Mouse (Mus musculus): ENCODE results near the gene Papln.
A peak's percentile ranks its signal among the peaks of the same experiment; 100 is the strongest.

The Papln gene

DNA sequence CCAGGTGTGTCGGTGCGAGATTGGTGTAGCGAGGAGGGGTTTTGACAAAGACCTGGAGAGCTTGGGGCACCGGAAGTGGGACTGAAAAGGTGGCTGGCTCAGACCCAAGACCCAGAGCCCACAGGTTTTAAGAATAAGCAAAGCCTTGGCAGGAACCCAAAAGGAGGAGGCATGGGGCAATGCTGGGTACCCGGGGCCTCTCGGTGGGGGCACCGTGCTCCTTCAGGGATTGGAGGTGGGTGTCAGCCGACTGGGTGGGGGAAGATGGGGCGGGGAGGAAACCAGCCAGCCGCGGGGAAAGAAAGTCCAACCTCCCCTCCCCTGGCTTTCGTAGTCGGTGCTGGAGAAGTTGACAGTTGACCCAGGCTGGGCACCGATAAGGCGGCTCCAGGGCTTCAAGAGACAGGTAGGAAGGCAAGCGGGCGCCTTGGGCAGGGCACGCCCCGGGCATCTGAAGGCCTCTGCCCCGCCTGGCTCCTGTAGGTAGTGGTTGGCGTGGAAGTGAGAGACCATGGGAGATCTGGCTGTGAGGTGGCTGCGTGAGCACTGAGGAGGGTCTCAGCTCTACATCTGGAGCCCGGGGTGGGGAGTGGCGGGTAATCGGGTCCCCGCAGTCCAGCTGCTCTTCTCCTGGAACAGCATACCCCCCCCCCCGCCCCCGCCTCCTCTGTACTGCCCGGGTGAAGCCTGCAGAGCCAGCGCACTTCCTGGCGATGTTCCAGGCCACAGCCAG lies at the start of gene Papln:
Papln (plus strand) TSS at position 324 of the 733 bp plus-strand sequence.
- DNase-seq: no peak

DNA sequence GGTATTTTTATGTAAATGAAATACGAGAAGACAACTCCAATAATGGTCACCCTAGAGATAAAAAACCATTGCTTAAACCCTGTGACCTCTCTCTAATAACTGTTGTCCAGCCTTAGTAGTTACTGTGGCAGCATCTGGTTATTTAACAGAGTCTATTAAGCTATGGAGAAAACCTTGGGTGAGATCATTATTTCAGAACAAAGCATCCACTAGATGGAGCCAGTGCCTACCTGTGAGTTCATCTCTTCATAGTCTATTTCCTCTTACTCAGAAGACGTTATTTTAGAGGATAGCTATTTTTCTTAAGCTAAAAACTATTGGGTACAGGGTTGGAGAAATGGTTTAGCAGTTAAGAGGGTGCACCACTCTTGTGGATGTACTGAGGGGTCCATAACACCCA lies 49.7 kb upstream of the Papln start:
- no peak for DNase-seq

DNA sequence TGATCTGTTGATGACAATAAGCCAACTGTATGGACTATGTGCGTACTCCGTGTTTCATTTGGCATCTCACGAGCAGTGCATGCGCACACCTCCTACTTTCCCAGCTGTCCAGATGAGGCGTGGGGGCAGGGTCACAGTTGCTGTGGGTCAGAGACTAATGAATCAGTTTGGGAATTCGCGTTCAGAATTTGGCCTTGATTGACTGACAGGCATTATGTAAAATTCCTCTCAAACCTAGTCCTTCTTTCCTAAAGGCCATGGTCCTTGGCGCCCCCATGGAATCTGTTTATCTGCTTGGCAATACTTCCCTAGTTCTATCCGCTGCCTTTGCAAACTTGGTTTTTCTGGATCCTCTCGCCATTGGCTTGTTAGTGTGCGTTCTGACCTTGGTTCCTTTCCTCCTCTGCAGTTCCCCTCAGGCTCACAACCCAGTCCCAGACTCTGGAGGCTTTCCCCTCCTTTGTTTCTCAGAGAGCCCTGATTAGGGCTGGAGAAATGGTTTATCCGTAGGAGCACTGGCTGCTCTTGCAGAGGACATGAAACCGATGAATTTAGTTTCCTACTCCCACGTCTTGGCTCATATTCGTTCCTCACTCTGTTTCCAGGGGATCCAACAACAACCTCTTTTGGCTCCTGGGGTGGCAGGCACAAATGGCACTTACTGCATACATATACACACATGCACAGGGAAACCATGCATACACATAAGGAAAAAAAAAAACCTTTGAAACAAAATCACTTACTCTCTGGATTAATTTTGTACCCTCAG lies 46.8 kb upstream of the Papln start:
- DNase-seq: no peak

DNA sequence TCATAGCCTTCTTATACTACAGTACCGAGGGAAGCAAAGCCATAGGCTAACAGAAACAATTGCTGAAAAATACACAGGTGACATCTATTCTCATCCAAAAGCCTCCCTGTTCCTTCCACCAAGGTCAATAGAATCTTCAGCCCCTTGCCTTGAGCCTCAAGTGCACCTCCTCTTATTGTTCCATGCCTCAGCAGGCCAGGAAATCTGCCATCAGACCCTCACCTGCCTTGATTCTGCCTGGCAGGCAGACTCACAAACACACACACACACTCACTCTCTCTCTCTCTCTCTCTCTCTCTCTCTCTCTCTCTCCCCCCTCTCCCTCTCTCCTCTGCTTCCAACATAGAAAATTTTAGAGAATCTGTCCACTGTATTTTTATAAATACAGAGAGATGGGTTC lies 44.0 kb upstream of the Papln start:
- DNase-seq: no peak

DNA sequence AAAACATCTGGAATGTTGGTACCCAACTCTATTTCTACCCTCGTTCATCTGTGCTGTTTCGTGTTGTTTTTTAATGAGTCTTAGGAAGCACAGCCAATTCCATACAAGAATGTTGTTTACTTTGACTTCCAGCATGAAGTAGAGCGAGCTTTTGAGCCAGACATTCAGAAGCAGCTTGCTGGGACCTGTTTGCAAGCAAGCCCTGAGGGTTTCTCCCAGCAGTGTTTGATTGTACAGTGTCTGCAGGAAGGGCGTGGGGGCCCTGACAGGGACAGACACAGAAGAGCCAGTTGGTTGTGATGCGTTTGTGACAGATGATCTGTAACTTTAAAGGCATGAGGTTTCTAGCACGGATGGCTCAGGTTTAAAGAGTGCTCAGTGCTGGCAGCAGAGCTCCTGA lies 42.2 kb upstream of the Papln start:
- DNase-seq: no peak

DNA sequence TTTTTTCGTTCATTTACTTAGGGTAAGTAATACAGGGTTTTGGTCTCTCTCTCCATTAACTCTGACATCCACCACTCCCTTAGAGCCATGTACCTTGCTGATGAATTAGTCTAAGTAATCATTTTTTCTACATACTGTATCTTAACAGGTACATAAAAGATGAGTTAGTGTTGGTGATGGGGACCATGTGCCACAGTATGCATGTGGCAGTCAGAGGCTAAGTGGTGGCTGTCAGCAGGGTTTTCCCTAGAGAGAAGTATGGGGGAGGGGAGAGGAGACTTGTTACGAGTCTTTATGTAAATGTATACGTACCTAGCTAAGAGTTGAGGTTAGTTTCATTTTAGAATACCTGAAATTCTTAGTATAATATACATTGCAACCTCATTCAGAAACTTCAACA lies 40.4 kb upstream of the Papln start:
- DNase-seq: no peak

DNA sequence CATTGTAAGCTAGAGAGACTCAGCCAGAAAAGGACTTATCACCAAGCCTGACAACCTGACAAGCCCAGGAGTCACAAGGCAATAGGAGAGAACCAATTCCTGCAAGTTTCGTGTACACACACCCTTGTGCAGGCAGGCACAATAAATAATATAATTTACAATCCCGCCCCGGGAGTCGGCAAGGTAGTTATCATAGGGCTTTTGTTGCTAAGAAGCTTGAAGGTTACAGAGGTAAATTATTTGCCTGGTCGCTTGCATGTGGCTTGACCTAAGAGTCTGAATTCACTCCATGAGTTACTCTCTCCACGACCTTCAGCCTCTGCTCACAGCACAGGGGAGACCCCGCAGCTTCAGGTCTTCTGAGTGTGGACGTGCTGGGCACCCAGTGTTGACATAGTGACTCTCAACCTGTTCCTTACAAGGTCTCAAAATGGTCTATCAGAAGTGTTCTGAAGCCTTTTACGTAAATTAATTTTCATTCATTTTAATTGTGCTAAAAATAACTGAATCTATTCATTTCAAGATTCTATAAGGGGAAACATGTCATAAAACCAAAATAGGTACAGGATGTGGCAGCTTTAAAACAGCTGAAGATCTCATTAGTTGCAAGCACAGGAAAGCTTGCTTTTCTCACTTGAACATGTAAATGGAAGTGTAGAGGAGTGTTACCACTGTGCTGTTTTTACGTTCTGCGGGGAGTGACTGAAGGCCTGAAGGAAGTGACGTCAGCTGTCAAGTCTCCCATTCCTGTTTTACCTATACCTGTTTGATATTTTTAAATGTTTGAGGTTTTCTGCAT lies 36.7 kb upstream of the Papln start:
- no peak for DNase-seq

DNA sequence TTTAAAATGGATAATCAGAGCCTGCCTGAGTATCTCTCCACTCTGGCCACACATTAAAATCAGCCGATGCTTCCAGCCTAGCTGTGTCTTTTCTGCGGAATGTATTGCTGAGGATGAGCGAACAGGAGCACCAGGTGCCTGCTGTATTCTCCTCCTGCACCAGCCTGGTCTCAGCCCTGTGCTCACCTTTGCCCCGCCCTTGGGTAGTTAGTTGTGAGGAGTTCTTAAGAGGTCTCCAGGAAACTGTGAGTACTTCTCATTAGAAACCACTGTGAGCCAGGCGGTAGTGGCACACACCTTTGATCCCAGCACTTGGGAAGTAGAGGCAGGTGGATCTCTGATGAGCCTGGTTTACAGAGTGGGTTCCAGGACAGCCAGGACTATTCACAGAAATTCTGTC lies 31.2 kb upstream of the Papln start:
- no peak for DNase-seq

DNA sequence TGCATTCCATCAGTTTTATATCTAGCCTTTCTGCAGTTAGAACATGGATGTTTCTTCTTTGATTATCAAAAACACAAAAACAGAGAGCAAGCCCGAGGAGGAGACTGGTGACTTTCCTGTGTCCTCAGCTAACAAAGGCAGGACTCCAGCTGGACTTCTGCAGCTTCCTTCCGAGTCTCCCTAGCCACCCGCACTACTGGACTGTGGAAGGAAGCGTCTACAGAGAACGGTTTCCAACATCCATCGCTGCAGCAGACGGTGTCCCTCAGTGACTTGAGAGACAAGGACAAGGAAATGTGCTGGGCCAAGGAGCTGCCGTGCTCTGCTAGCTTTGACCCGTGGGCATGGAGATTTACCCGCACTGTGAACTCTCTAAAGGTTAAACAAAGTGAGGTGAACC lies 29.4 kb upstream of the Papln start:
- DNase-seq: no peak

DNA sequence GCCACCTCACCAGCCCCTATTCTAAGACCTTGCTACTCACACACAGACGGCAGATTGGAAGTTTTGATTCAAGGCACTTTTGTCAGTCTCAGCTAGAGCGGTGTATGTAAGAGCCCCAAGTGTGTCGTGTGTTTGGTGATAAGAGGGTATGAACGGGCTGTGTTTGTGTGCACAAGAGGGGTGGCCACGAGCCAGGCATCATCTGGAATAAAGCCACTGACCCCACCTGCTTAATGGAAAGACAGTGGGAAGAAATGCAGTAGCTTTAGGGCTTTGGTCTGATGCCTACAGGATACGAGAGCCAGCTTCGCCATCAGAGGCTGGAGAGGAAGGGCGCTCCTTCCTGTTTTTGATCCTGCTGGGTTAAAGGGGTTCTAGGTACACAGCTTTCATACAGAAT lies 27.2 kb upstream of the Papln start:
- DNase-seq: no peak

DNA sequence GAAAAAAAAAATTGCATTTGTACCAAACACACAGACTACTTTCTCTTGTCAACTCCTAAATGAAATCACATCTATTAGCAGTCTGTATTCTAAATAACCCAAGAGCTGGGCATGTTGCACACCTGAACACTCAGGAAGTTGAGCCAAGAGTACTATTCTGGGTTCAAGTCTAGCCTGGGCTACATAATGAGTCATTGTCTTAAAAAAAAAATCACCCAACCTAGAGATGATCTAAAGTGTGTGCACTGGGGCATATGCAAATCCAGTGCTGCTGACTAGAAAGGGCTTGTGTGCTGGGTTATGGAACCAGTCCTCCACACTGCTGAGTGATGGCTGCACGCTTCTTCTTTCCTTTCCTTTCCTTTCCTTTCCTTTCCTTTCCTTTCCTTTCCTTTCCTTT lies 24.8 kb upstream of the Papln start:
- DNase-seq: no peak

DNA sequence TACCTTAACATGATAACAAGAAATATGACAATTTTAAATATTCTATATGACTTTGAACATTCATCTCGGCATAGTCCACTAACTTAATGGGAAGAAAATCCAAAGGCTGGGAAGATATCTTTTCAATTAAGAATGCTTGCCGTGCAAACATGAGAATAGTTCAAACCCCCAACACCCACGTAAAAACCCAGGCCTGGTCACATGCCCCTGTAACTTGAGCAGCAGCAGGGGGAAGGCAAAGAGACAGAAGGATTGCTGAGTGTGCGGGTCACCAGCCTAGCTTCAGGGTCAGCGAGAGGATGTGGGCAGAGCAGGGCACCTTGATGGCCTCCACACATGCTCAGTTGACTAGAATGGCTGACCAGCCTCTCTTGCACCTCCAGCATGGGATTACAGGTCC lies 21.7 kb upstream of the Papln start:
- DNase-seq: no peak

DNA sequence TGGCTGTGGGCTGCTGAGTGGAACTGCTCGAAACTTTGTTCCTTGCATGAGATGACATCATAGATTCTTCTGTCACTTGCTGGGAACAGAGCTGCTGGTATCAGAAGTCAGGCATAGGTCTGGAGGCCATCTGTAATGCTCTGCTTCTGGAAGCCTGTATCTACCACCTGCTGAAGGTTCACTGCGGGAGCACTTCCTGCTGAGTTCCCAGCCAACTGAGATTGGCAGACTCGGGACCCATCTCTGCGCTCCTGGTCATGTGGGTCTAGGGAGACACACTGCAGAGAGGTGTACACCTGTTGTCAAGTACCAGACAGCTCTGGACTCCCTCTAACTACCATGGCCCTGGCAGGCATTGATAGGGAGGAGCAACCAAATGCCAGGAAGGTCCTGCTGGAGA lies 20.6 kb upstream of the Papln start:
- DNase-seq: peak; percentile 53

DNA sequence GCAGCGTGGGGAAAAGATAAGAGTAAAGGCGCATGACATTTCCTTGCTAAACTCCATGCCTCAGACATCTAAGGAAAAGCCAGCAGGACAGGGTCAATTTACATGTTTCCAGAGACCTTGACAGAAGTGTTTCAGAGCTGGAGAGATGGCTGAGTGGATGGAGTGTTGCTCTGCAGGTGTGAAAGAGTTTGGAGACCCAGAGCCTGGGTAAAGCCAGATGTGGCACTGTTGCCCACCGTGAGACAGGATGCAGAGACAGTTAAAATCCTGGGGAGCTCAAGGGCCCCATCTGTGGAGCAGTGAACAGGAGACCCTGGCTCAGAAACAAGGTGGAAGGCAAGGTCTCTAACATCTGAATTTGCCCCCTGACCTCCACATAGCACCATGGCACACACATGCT lies 19.7 kb upstream of the Papln start:
- no peak for DNase-seq

DNA sequence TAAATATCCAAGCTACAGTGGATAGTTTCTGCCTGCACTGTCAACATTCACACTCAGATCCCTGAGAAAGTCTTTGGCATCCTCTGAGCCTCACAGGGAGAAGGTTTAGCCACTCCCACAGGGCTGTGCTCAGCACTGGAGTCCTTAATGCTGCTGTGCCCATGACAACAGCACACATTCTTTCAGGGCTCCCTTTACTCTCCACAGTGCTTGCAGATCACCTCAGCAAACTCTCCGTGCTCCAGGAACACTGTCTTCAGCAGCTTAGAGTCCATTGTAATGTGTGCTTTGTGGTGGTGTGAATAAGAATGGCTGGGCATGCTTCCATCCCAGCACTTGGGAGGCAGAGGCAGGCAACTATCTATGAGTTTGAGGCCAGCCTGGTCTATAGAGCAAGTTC lies 14.2 kb upstream of the Papln start:
- no peak for DNase-seq

DNA sequence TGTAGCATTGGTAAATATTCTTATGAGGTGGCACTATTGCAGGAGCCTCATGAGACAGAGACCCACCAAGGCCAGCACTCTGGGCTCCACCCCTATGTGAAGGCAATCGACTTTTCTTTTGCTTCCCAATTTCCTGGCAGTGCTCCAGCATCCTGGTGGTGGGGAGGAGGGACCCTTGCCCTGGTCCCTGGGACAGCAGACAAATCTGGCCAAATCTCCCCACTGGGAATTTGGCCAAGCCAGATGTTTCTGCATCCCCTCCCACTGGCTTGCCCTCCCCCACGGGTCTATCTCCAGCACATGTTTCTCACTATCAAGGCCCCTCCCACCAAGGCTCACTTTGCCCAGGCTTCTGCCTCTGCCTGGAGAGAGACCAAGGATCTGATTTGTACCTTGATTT lies 10.9 kb upstream of the Papln start:
- DNase-seq: no peak

DNA sequence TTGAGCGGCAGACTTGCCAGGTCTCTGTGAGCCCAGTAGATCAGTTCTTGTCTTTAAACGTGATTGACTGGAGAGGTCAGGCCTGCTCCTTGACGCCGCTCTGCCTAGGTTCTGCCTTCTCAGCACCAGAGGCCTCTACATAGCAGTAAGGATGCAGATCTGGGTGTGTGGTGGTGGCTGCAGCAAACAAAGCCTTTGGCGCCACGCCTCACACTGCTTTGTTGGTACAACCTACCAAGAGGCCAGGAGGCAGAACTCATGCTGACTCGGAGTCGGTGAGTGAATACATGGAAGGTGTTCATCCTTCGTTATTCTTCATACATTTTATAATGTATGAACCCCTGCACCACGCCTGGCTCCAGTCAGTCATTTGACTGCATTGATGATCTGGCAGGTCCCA lies 4.7 kb upstream of the Papln start:
- DNase-seq: no peak

DNA sequence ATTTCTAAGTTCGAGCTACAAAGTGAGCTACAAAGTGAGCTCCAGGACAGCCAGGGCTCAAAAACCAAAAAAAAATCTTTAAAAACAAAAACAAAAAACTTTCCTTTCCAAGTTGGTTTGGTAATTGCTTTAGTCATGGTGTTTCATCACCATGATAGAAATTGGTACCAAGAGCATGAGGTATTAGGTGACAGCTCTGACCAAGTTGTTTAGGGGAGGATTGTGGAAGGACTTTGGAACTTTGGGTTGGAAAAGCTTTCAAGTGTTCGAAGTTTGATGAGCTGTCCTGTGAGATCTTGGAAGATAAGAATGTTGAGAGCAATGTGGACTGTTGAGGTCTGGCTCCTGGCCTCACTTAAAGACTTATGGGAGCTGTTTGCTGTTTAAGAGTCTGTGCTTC lies 3.2 kb upstream of the Papln start:
- no peak for DNase-seq

DNA sequence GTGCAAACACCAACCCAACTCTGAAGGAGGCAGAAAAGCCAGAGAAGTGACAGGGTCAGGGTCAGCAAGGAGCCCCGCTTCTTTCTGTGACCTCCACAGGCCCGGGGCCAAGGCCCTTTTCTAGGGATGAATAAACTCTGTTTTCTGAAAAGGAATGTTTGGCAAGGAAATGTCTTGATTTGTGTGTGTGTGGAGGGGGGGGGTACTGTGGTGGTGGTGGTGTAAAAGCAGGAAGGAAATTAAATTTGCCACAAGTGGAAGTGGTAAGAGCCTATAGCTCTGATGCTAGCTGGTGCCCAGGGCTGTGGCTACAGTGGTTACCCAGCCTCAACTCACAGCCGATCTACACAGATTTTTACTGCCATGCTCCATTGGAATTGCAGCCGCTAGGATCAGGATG lies 728 bp upstream of the Papln start:
- DNase-seq: no peak

DNA sequence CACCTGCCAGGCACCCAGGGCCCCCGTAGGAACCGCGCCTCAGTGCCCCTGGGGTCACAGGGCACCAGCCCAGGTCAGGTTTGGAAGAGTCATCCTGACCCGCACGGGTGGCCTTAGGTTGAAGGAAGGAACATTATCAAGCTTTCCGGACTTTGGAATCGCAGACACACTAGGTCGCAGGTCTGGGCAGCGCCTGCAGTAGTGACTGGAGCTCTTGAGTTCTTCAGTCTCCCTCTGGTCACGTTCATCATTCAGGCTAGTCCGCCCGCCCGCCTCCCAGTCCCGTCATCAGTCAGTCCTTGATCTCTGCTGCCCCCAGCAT lies 571 bp downstream of the Papln start:
- no peak for DNase-seq

DNA sequence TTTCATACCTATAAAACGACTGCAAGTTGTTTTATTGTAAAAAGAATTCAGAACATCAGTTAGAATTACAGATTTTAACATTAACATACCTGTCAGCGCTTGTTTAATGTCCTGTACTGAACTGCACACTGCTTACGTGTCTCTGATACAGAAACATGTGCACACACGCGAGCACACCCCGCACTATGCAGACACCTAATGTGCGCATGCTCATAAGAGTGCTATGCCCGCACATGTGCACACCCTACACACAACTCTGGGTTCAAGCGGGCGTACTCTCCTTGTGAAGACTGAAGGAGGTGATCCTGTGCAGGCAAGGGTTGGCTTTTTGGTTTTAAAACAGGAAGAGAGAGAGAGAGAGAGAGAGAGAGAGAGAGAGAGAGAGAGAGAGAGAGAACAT lies 1.1 kb downstream of the Papln start:
- DNase-seq: no peak

DNA sequence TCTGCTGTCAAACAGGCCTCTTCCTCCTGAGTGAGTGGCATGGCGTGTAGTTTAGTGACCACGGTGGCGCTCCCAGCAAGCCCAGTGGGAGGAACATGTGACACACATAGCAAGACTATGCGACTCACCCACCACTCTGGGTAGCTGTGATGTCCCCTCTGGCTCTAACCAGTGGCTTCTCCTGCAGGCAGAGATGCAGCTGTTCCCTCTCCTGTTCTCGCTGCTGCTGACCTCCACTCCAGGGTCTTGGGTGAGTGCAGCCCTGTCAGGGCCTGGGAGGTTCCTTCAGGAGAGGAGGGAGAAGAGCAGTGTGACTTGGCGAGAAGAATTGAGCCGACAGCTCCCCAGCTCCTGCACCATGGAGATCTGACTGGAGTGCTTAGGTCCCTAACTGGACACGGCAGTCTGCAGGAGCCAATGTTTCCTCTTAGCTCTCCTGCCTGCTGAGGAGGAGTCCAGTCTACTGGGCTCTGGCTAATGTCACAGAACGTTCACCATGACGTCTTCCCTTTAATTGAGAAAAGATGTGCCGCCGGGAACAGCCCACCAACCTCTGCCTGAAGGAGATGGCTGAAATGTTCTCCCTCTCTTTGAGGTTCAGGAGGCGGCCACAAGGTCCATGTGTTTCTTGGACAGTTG lies 2.6 kb downstream of the Papln start:
- no peak for DNase-seq

DNA sequence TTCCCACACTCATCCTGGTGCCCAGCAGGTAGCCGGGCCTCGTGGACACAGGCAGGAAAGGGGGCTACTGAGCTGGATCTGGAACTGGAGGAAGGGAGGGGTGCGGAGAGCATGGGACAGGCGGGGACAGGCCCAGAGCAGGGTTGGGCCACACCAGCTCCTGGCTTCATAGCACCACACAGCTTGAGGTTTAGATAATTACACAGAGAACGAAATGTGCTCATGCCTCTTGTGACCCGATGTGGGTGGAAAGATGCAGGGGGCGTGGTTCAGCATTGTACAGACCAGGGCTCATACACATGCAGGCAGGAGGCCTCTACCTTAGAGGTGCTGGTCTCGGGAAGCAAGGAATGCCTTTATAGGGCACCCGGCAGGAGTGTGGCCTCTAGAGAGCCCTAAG lies 4.4 kb downstream of the Papln start:
- no peak for DNase-seq

Data from cerebellum, adult 11-12 months (tissue).